Mouse (Mus musculus) limb, embryonic 14.5 days (tissue): ENCODE data around the gene Abcc5. TPM values are rescaled to one million over a fixed set of nuclear protein-coding genes. Genes with fewer than 3 reads are reported as not detected.
"Not testable (repeated sequence)": the region's sequence is repeated elsewhere in the genome, so short reads cannot be mapped to it uniquely, and the experiment has no call there.

ENCODE experiments used
- ATAC-seq: fragments of 200-750 bp; cut with Nextera tagmentation; 2 replicates; pipeline ENCODE4 v1.8.0; 2017; ENCODE audit warnings: low read depth, moderate number of reproducible peaks, moderate TSS enrichment; ENCODE audit not compliant: low FRiP score
- DNase-seq: peaks from one replicate; pipeline ENCODE4 v3.0.0-alpha.2; 2015; ENCODE audit warnings: low spot score
- H3K27ac ChIP-seq: fragments of 300-500 bp; sonication (generic); replicated peaks from 2 replicates; pipeline ENCODE4 v1.5.1; 2014; ENCODE audit warnings: low read depth, mild to moderate bottlenecking, low read length, moderate library complexity, mixed read lengths
- H3K27me3 ChIP-seq: fragments of 300-500 bp; sonication (generic); 2 replicates; pipeline ENCODE4 v1.6.1; 2014; ENCODE audit warnings: low read length, mixed read lengths; ENCODE audit not compliant: control insufficient read depth, insufficient read depth
- H3K36me3 ChIP-seq: fragments of 300-500 bp; sonication (generic); 2 replicates; pipeline ENCODE4 v1.6.1; 2014; ENCODE audit warnings: mild to moderate bottlenecking, low read length, moderate library complexity, mixed read lengths; ENCODE audit not compliant: control insufficient read depth, insufficient read depth
- H3K4me1 ChIP-seq: fragments of 300-500 bp; sonication (generic); 2 replicates; pipeline ENCODE4 v1.6.1; 2014; ENCODE audit warnings: antibody characterized with exemption, low read length, mixed read lengths; ENCODE audit not compliant: control insufficient read depth, insufficient read depth
- H3K4me2 ChIP-seq: fragments of 300-500 bp; sonication (generic); replicated peaks from 2 replicates; pipeline ENCODE4 v1.6.1; 2014; ENCODE audit warnings: low read depth, mild to moderate bottlenecking, low read length, moderate library complexity; ENCODE audit not compliant: severe bottlenecking
- H3K4me3 ChIP-seq: fragments of 300-500 bp; sonication (generic); replicated peaks from 2 replicates; pipeline ENCODE4 v1.5.1; 2014; ENCODE audit warnings: low read length
- H3K9ac ChIP-seq: fragments of 300-500 bp; sonication (generic); 2 replicates; pipeline ENCODE4 v1.6.1; 2014; ENCODE audit warnings: mild to moderate bottlenecking, low read depth, low read length, moderate library complexity; ENCODE audit not compliant: severe bottlenecking
- H3K9me3 ChIP-seq: fragments of 300-500 bp; sonication (generic); 2 replicates; pipeline ENCODE4 v1.6.1; 2016; ENCODE audit warnings: low read length; ENCODE audit not compliant: control insufficient read depth
- POLR2A ChIP-seq: fragments of 200-500 bp; IDR thresholded peaks from 2 replicates; pipeline ENCODE4 v1.8.0; 2012; ENCODE audit warnings: inconsistent platforms, mild to moderate bottlenecking, moderate library complexity, borderline replicate concordance; ENCODE audit not compliant: insufficient read depth, insufficient read length; ENCODE audit errors: extremely low read depth
- WGBS: fragments of 180-500 bp; shearing (Covaris S2); extraction: QIAGEN DNeasy Blood & Tissue Kit; methylation state at CpG from one replicate; pipeline ENCODE4 v1.1.7; 2014; 5-methylcytosine and 5-hydroxymethylcytosine counted together
- polyA plus RNA-seq, 2 experiments: library from polyadenylated mRNA; depleted of rRNA in 1 of 2; stranded (reverse) in 1 of 2; unstranded in 1 of 2; fragments of >200 nt; fragmentation: Nextera tagmentation in 1 of 2; extraction: Ambion mirVana in 1 of 2; gene quantifications; 2 replicates each; pipeline versions ENCODE4 v1.2.1 to v1.2.3; 2012 to 2014

The Abcc5 gene
- polyA plus RNA-seq, 2 experiments, result 73.1 to 223 TPM

- H3K4me3 ChIP-seq, result no peak overlapping the region
- H3K27me3 ChIP-seq, result no peaks in the 10 kb centered on the region
- peaks cover under 1% of the 10 kb centered on the region; the same call in 1 of the 2 replicates for H3K4me1 ChIP-seq
- H3K9me3 ChIP-seq, result no peaks in the 10 kb centered on the region
- DNase-seq (no peak), ATAC-seq (no peak)
- no peak overlapping the region for H3K9ac ChIP-seq
- H3K36me3 ChIP-seq, result no peaks in the 10 kb centered on the region
- WGBS, result 64% methylated on average over 1 of the region's 1 CpGs
- TF ChIP-seq POLR2A, result no peak
- H3K27ac ChIP-seq, result no peak overlapping the region
- no peak overlapping the region for H3K4me2 ChIP-seq
These were observed 45.5 kb upstream of the Abcc5 start for GRCm38 (mm10) chr16:20471686-20472085.

GRCm38 (mm10) chr16:20470981-20471380 is 44.8 kb upstream of the Abcc5 start:
- Histone ChIP-seq H3K27ac (no peak overlapping the region), H3K4me3 (no peak overlapping the region), H3K4me2 (no peak overlapping the region), H3K27me3 (no peaks in the 10 kb centered on the region), H3K4me1 (no peaks in the 10 kb centered on the region), H3K9ac (no peak overlapping the region), H3K9me3 (no peaks in the 10 kb centered on the region), H3K36me3 (no peaks in the 10 kb centered on the region)
- TF ChIP-seq POLR2A, result no peak
- WGBS, result 76% methylated on average over 2 of the region's 2 CpGs
- no peak for DNase-seq
- ATAC-seq, result no peak

GRCm38 (mm10) chr16:20464725-20465124 is 38.5 kb upstream of the Abcc5 start:
- no peak for DNase-seq
- H3K4me2 ChIP-seq, result no peak overlapping the region
- TF ChIP-seq POLR2A, result no peak
- H3K4me1 ChIP-seq, result no peaks in the 10 kb centered on the region
- no peaks in the 10 kb centered on the region for H3K9me3 ChIP-seq
- no peak overlapping the region for H3K4me3 ChIP-seq
- no peaks in the 10 kb centered on the region for H3K36me3 ChIP-seq
- H3K27me3 ChIP-seq, result no peaks in the 10 kb centered on the region
- ATAC-seq, result no peak
- H3K27ac ChIP-seq, result no peak overlapping the region
- H3K9ac ChIP-seq, result no peak overlapping the region

- ATAC-seq, H3K9me3 ChIP-seq, H3K9ac ChIP-seq, DNase-seq, H3K27ac ChIP-seq, H3K4me2 ChIP-seq, H3K27me3 ChIP-seq, H3K4me1 ChIP-seq, H3K4me3 ChIP-seq, H3K36me3 ChIP-seq: not testable (repeated sequence)
- WGBS, result 96% methylated on average over 5 of the region's 5 CpGs
These were observed 32.5 kb upstream of the Abcc5 start for GRCm38 (mm10) chr16:20458736-20459135.

GRCm38 (mm10) chr16:20456106-20456505 is 29.9 kb upstream of the Abcc5 start:
- Histone ChIP-seq H3K4me2 (no peak overlapping the region), H3K27me3 (no peaks in the 10 kb centered on the region), H3K9ac (no peak overlapping the region), H3K27ac (no peak overlapping the region), H3K4me3 (no peak overlapping the region), H3K36me3 (no peaks in the 10 kb centered on the region), H3K4me1 (no peaks in the 10 kb centered on the region), H3K9me3 (no peaks in the 10 kb centered on the region)
- DNase-seq (no peak), ATAC-seq (no peak)
- no peak for TF ChIP-seq POLR2A
- 2% methylated on average over 1 of the region's 1 CpGs for WGBS

- H3K36me3 ChIP-seq, result no peaks in the 10 kb centered on the region
- H3K27me3 ChIP-seq, result no peaks in the 10 kb centered on the region
- H3K4me2 ChIP-seq, result no peak overlapping the region
- H3K4me3 ChIP-seq, result no peak overlapping the region
- no peak for TF ChIP-seq POLR2A
- DNase-seq (no peak), ATAC-seq (no peak)
- 91% methylated on average over 6 of the region's 6 CpGs for WGBS
- H3K9me3 ChIP-seq, result no peaks in the 10 kb centered on the region
- H3K9ac ChIP-seq, result no peak overlapping the region
- no peak overlapping the region for H3K27ac ChIP-seq
- no peaks in the 10 kb centered on the region for H3K4me1 ChIP-seq
These were observed 28.0 kb upstream of the Abcc5 start for GRCm38 (mm10) chr16:20454155-20454654.
